ENCODE assay signal across 24 mouse cellular contexts in genomic region chr12:83370221-83370620, GRCm38 (mm10).
A peak's percentile ranks its signal among the peaks of the same experiment; 100 is the strongest.
DNase-seq lines count a peak whose midpoint lies in the region; ATAC-seq and TF ChIP-seq lines count a peak whose summit lies in the region.
"Had no signal": no experiment of that assay in that cellular context is flagged by ENCODE, and none has a peak within 500 bp of the region (broad histone marks: within the 10 kb centered on the region; RNA-seq: fewer than 3 reads in every experiment).

No protein-coding gene starts in this region.

- H3K9me3 ChIP-seq in G1E (replicated peaks): peaks cover 4% of the 10 kb centered on the region; the same call in 1 of the 2 replicates
- H3K9me3 ChIP-seq in liver, embryonic 15.5 days (replicated peaks): no peaks in the 10 kb centered on the region
- no peaks in the 10 kb centered on the region for H3K9me3 ChIP-seq in hindbrain, embryonic 14.5 days (ENCODE audit: control insufficient read depth, low read length)
- H3K9me3 ChIP-seq: forebrain, embryonic 12.5 days; megakaryocyte, embryonic 14.5 days had no signal

- TF ChIP-seq CTCF in G1E (IDR thresholded peaks at IDR 0.05; ENCODE audit: low read depth, low read length): no peak
- TF ChIP-seq CTCF in bone marrow, adult 2 months (IDR thresholded peaks at IDR 0.05; ENCODE audit: control insufficient read depth, insufficient read depth, low read length): no peak

- peak overlapping the region; percentile 30 for H3K27ac ChIP-seq in bone marrow, adult 2 months (ENCODE audit: control insufficient read depth, insufficient read depth, low read depth, low read length, poor library complexity)
- peak overlapping the region; percentile 52 for H3K27ac ChIP-seq in liver, embryonic 15.5 days (replicated peaks)
- H3K27ac ChIP-seq in hindbrain, embryonic 14.5 days: no peak overlapping the region
- H3K27ac ChIP-seq: forebrain, embryonic 12.5 days; heart, adult 2 months; kidney, embryonic 15.5 days had no signal

- H3K9ac ChIP-seq in liver, embryonic 15.5 days: no peak overlapping the region
- H3K9ac ChIP-seq in hindbrain, embryonic 14.5 days: no peak overlapping the region
- H3K9ac ChIP-seq: forebrain, embryonic 12.5 days; kidney, embryonic 15.5 days had no signal

- 0 out of 2 replicates have a peak, but pooled peaks have one; percentile 42 for ATAC-seq in G1E (ENCODE audit: extremely low read depth, insufficient number of reproducible peaks, low FRiP score, poor library complexity, severe bottlenecking)
- ATAC-seq in erythroid progenitor cell, adult 5-6 weeks (replicated peaks; ENCODE audit: low FRiP score, poor library complexity, severe bottlenecking): peak; percentile 73
- ATAC-seq in liver, embryonic 15.5 days (ENCODE audit: insufficient read depth): peak; percentile 84
- no peak for ATAC-seq in hindbrain, embryonic 14.5 days (ENCODE audit: low FRiP score)
- ATAC-seq: activated CD4-positive, CD25-positive, alpha-beta regulatory T cell, adult 4 months had no signal

- peaks cover 65% of the 10 kb centered on the region for H3K4me1 ChIP-seq in G1E (ENCODE audit: insufficient read depth, low read depth, low read length)
- H3K4me1 ChIP-seq in bone marrow, adult 2 months (ENCODE audit: control insufficient read depth, insufficient read depth, low read length): peaks cover 3% of the 10 kb centered on the region; the same call in 1 of the 2 replicates
- H3K4me1 ChIP-seq in liver, embryonic 15.5 days (replicated peaks): peaks cover 49% of the 10 kb centered on the region
- H3K4me1 ChIP-seq in hindbrain, embryonic 14.5 days (replicated peaks; ENCODE audit: control insufficient read depth, insufficient read depth, low read length): 0 out of 2 replicates have a peak, but pooled peaks cover 3% of the 10 kb centered on the region
- H3K4me1 ChIP-seq: forebrain, embryonic 12.5 days; kidney, embryonic 15.5 days had no signal

- peak overlapping the region; percentile 43; the same call in 1 of the 2 replicates for H3K4me3 ChIP-seq in G1E (ENCODE audit: low read depth, low read length)
- no peak overlapping the region for H3K4me3 ChIP-seq in bone marrow, adult 2 months (replicated peaks; ENCODE audit: control insufficient read depth, low read depth, low read length)
- H3K4me3 ChIP-seq in liver, embryonic 15.5 days (replicated peaks): no peak overlapping the region
- no peak overlapping the region for H3K4me3 ChIP-seq in hindbrain, embryonic 14.5 days (replicated peaks; ENCODE audit: low read length)
- H3K4me3 ChIP-seq: forebrain, embryonic 12.5 days; heart, adult 2 months; kidney, embryonic 15.5 days; megakaryocyte, embryonic 14.5 days had no signal

- intact Hi-C loops in left cerebral cortex, postnatal 14 days (cut with DNase I): no loop called here

- TF ChIP-seq POLR2A in bone marrow, adult 2 months (IDR thresholded peaks at IDR 0.05; ENCODE audit: borderline replicate concordance, control insufficient read depth, low read depth, low read length): no peak

- H3K4me2 ChIP-seq in liver, embryonic 15.5 days: peak overlapping the region; percentile 31; the same call in 1 of the 2 replicates
- H3K4me2 ChIP-seq in hindbrain, embryonic 14.5 days (replicated peaks): no peak overlapping the region
- H3K4me2 ChIP-seq: forebrain, embryonic 12.5 days; kidney, embryonic 15.5 days had no signal

- H3K27me3 ChIP-seq in G1E (ENCODE audit: insufficient read depth, low read length): no peaks in the 10 kb centered on the region
- H3K27me3 ChIP-seq in liver, embryonic 15.5 days: no peaks in the 10 kb centered on the region
- H3K27me3 ChIP-seq in hindbrain, embryonic 14.5 days (ENCODE audit: control insufficient read depth, insufficient read depth, low read length): no peaks in the 10 kb centered on the region
- H3K27me3 ChIP-seq: CH12.LX; forebrain, embryonic 12.5 days; kidney, embryonic 15.5 days; megakaryocyte, embryonic 14.5 days had no signal

- WGBS in bone marrow, adult 2 months: 74% methylated on average over 11 of the region's 11 CpGs
- 59% methylated on average over 11 of the region's 11 CpGs for WGBS in liver, embryonic 15.5 days (ENCODE audit: insufficient replicate concordance)
- 90% methylated on average over 11 of the region's 11 CpGs for WGBS in hindbrain, embryonic 14.5 days

- DNase-seq in G1E (ENCODE audit: low spot score): no peak
- DNase-seq in hindbrain, embryonic 14.5 days (ENCODE audit: low spot score): no peak
- DNase-seq in left cerebral cortex, adult 18-20 months (ENCODE audit: low spot score in 2 of 2): no peak
- no peak for DNase-seq in left cerebral cortex, postnatal 14 days (ENCODE audit: low spot score in 2 of 2)
- DNase-seq: adrenal gland, adult 8-10 months; B cell, adult 2 months; cerebellum, adult 9-11 months; gastrocnemius, postnatal 36 days; kidney, adult 11 months; layer of hippocampus, adult 9-11 months; lung, adult 18-20 months; lung, postnatal 14 days; right cerebral cortex, postnatal 4 days; thymus, adult 2 months; thymus, postnatal 4 days had no signal

- peaks cover 16% of the 10 kb centered on the region for H3K36me3 ChIP-seq in G1E (replicated peaks)
- peaks cover 5% of the 10 kb centered on the region for H3K36me3 ChIP-seq in liver, embryonic 15.5 days (replicated peaks)
- no peaks in the 10 kb centered on the region for H3K36me3 ChIP-seq in hindbrain, embryonic 14.5 days (replicated peaks; ENCODE audit: control insufficient read depth, insufficient read depth)
- H3K36me3 ChIP-seq: forebrain, embryonic 12.5 days had no signal
